Mouse (Mus musculus) C2C12 (cell line): ENCODE data around the gene Nudt17. TPM values are rescaled to one million over a fixed set of nuclear protein-coding genes. Genes with fewer than 3 reads are reported as not detected.

ENCODE experiments used
- H3K27me3 ChIP-seq: one replicate; pipeline ENCODE4 v1.6.1; 2011; ENCODE audit not compliant: control insufficient read depth, insufficient read depth, insufficient read length
- H3K36me3 ChIP-seq: one replicate; pipeline ENCODE4 v1.6.1; 2011; ENCODE audit not compliant: control insufficient read depth, insufficient read depth
- H3K4me3 ChIP-seq: one replicate; pipeline ENCODE4 v1.5.1; 2011; ENCODE audit warnings: mild to moderate bottlenecking, control low read depth; ENCODE audit not compliant: poor library complexity, insufficient read depth, severe bottlenecking
- H3K79me2 ChIP-seq: one replicate; pipeline ENCODE4 v1.6.1; 2011; ENCODE audit not compliant: control insufficient read depth, insufficient read depth
- H3K79me3 ChIP-seq: one replicate; pipeline ENCODE4 v1.6.1; 2011; ENCODE audit warnings: low read depth, control low read depth
- H3ac ChIP-seq: one replicate; pipeline ENCODE3; 2011; ENCODE audit warnings: low read depth; ENCODE audit not compliant: control insufficient read depth, insufficient read length
- CEBPB ChIP-seq: IDR thresholded peaks from one replicate; pipeline ENCODE4 v1.6.1; 2011; ENCODE audit warnings: low read depth, mild to moderate bottlenecking, control low read depth, moderate library complexity
- CTCF ChIP-seq: IDR thresholded peaks from one replicate; pipeline ENCODE4 v1.5.1; 2011; ENCODE audit not compliant: control insufficient read depth, insufficient read depth, insufficient read length
- FOSL1 ChIP-seq: IDR thresholded peaks from one replicate; pipeline ENCODE4 v1.8.0; 2011; ENCODE audit warnings: mild to moderate bottlenecking, low read length; ENCODE audit not compliant: poor library complexity, insufficient read depth, severe bottlenecking
- MAX ChIP-seq: IDR thresholded peaks from one replicate; pipeline ENCODE4 v1.6.1; 2011; ENCODE audit warnings: mild to moderate bottlenecking, control low read depth
- MYOD1 ChIP-seq: IDR thresholded peaks from one replicate; pipeline ENCODE4 v1.6.1; 2011; ENCODE audit warnings: low read depth; ENCODE audit not compliant: control insufficient read depth, insufficient read length
- MYOG ChIP-seq: IDR thresholded peaks from one replicate; pipeline ENCODE4 v1.6.1; 2011; ENCODE audit not compliant: control insufficient read depth, insufficient read length; ENCODE audit errors: extremely low read depth
- USF1 ChIP-seq: IDR thresholded peaks from one replicate; pipeline ENCODE4 v1.6.1; 2011; ENCODE audit warnings: low read depth, mild to moderate bottlenecking, control low read depth, moderate library complexity
- polyA plus RNA-seq: library from polyadenylated mRNA; unstranded; fragments of >200 nt; fragmentation: generic; extraction: Trizol; gene quantifications from one replicate; pipeline ENCODE4 v1.2.1, GENCODE M21; 2012; ENCODE audit warnings: missing spikeins

Nudt17 gene
- polyA plus RNA-seq, 1 experiment = 3.2 TPM

DNA sequence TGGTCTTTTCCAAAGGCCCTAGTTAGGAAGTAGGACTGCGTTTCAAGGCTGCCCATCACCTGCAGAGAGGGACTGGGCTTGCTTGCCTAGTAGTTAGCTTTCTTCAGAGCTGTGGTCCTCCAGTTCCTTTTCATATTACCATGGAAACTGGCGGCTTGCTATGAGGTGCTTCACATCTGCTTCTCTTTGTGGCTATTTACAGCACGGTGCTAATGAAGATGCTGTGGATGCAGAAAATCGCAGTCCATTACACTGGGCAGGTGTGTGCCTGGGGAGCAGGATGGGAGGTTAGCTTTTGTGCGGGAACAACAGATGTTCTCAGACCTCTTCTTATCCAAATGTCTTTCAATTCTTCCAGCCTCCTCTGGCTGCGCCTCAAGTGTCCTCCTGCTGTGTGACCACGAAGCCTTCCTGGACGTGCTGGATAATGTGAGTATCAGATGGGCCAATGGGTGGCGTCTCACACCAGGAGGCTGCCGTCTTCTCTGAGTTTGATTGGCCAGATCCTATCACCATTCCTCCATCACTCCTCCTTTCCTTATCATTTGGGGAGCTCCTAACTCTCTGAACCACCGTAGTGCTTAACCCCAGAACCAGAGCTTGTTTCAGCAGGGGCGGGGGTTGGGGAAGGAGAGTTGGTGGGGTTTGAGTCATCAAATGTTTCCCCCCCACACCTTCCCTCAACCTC is 27.9 kb downstream of the Nudt17 start:
- Histone ChIP-seq H3K27me3 (no peaks in the 10 kb centered on the region), H3K36me3 (no peaks in the 10 kb centered on the region), H3K79me3 (no peaks in the 10 kb centered on the region), H3ac (no peak overlapping the region), H3K4me3 (no peak overlapping the region), H3K79me2 (no peaks in the 10 kb centered on the region)
- TF ChIP-seq CTCF (no peak), MYOG (no peak), CEBPB (no peak), FOSL1 (no peak), MYOD1 (no peak)

DNA sequence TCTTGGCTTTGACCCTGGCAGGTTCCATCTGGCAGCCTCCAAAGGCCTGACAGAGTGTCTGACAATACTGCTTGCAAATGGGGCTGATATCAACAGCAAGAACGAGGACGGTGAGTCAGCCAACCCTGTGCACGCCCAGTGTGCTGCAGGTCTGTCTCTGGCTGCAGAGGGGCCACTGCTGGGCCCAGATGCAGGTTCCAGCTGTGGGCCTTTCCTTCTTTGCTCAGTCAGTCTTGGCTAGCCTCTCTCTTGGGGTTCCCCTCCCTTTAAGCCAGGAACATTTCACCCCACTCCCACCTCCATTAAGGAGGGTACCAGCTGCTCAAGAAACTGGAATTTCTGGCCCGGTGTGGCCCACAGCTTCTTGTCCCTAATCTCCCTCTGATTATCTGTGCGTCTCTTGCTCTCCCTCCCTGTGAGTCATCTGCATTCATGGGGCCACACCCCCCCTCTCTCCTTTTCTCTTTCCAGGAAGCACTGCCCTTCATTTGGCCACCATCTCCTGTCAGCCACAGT is 29.1 kb downstream of the Nudt17 start:
- no peaks in the 10 kb centered on the region for H3K79me2 ChIP-seq
- TF ChIP-seq MAX (no peak), MYOD1 (no peak), MYOG (no peak), CEBPB (no peak), USF1 (no peak), FOSL1 (no peak), CTCF (no peak)
- peak overlapping the region; percentile 7 for H3ac ChIP-seq
- no peaks in the 10 kb centered on the region for H3K79me3 ChIP-seq
- no peaks in the 10 kb centered on the region for H3K27me3 ChIP-seq
- H3K4me3 ChIP-seq = no peak overlapping the region
- no peaks in the 10 kb centered on the region for H3K36me3 ChIP-seq

DNA sequence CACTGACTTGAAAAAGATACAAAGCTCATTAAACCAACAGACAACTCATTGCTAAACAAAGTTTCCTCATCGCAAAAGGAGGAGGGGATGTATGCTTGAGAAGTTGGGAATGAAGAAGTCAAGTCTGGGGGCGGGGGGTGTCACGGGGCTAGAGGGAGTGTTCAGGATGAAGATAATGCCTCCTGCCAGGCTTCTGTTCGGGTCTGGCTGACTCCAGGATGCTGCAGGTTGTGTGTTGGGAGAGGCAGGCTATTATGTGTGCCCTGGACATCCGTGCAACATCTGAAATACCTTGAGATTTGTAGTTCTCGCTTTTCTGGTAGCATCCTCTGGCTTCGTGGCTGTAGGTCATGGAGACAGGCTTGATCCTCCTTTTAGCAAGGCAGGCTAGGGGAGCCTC is 29.9 kb downstream of the Nudt17 start:
- Histone ChIP-seq H3ac (no peak overlapping the region), H3K79me3 (no peaks in the 10 kb centered on the region), H3K79me2 (no peaks in the 10 kb centered on the region), H3K4me3 (no peak overlapping the region), H3K27me3 (no peaks in the 10 kb centered on the region), H3K36me3 (no peaks in the 10 kb centered on the region)
- no peak for TF ChIP-seq MYOD1
- TF ChIP-seq FOSL1 = no peak
- TF ChIP-seq CTCF = no peak
- TF ChIP-seq MYOG = no peak
- TF ChIP-seq MAX = no peak
- TF ChIP-seq USF1 = no peak
- TF ChIP-seq CEBPB = no peak

DNA sequence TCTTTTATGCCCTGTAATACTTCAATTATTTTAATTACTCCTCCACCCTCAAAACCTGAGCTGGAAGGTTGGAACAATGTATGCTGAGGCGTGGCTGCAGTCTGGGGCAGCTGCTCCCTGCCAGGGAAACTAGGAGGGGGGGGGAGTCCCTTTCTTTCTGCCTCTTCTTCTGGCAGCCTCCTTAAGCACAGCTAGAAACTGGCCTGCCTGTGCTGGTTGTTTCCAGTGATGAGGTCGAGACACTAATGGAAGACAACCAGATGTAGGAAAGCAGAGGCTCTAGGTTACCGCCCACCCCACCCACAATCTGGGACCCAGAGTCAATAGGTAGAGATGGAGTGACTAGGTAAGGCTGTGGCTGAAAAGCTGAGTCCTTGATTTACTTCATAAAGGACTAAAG is 32.7 kb downstream of the Nudt17 start:
- no peak overlapping the region for H3ac ChIP-seq
- no peaks in the 10 kb centered on the region for H3K79me3 ChIP-seq
- no peaks in the 10 kb centered on the region for H3K36me3 ChIP-seq
- H3K79me2 ChIP-seq = no peaks in the 10 kb centered on the region
- no peaks in the 10 kb centered on the region for H3K27me3 ChIP-seq
- no peak for TF ChIP-seq MYOG
- no peak for TF ChIP-seq MYOD1
- TF ChIP-seq USF1 = no peak
- TF ChIP-seq CEBPB = no peak
- no peak for TF ChIP-seq CTCF
- TF ChIP-seq MAX = no peak
- no peak for TF ChIP-seq FOSL1
- H3K4me3 ChIP-seq = no peak overlapping the region

DNA sequence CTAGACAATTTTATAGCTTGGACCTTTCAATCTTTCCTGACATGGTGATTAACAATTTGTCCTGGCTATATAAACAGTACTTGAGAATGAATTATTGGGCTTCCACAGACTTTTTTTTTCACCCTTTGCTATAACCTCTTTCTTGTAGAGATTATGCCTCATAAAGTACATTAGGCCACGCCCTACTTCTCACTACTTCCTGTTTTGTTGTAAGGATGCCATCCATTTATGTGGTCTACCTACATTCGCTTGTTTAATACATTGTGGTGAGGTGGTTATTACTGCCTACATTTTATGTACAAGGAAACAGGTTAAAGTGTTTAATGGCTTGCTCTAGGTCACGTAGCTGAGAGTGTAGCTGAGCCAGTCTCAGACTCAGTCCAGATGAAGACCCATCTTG is 33.2 kb downstream of the Nudt17 start:
- TF ChIP-seq MYOD1 (no peak), FOSL1 (no peak), USF1 (no peak), MYOG (no peak), CEBPB (no peak), CTCF (no peak), MAX (no peak)
- Histone ChIP-seq H3K79me2 (no peaks in the 10 kb centered on the region), H3K79me3 (no peaks in the 10 kb centered on the region), H3K27me3 (no peaks in the 10 kb centered on the region), H3ac (no peak overlapping the region), H3K36me3 (no peaks in the 10 kb centered on the region), H3K4me3 (no peak overlapping the region)

DNA sequence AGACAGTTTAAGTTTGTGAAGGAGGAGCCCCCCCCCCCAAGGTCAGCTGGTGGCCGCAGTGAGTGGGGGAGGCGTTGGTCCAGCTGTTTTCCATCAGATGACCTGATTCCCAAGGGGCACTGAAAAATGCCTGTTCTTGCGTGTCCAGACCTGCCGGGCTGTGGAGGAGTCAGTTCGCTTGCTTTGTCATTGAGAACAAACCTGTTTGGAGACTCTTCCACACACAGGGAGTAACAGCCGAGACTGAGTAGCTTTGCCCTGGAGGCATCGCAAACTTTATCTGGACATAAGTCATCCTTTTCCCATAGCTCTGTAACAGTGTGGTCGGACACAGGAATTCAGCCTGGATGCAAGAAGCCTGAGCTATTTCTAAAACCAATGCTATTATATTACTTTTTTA is 33.9 kb downstream of the Nudt17 start:
- H3K27me3 ChIP-seq = no peaks in the 10 kb centered on the region
- no peaks in the 10 kb centered on the region for H3K79me2 ChIP-seq
- H3K79me3 ChIP-seq = no peaks in the 10 kb centered on the region
- H3ac ChIP-seq = no peak overlapping the region
- TF ChIP-seq USF1 (no peak), MYOD1 (peak; percentile 30)
- H3K4me3 ChIP-seq = no peak overlapping the region
- no peaks in the 10 kb centered on the region for H3K36me3 ChIP-seq
